Mouse (Mus musculus): ENCODE data around the gene Gimap9.

DNA sequence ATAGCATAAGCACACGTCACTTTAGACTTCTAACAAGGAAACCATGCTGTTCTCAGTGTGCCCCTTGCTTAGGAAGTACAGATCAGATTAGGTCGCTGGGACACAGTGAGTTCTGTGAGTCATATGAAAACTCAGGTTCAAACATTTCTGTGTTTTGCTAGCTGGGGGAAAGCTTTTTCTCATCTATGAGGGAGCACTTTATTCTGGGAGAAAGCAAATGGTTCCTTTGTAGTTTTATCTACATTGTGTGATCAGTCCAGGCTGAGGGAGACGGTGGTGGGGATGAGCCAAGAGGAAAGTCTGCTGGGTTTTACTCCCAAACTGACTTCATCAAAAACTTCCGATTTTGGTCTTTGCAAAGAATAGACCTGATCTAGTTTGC, 29.6 kb upstream of the Gimap9 start:
- TF ChIP-seq POLR2A (IDR thresholded peaks at IDR 0.05; ENCODE audit: low read depth, low read length) (no peak), CTCF (IDR thresholded peaks at IDR 0.05; ENCODE audit: extremely low read depth, insufficient read depth, insufficient read length, insufficient replicate concordance) (no peak)

All from spleen, adult 2 months (tissue).